Mouse (Mus musculus) ES-Bruce4 (cell line): ENCODE data around the gene Dgkd.

Source experiments
- CTCF ChIP-seq: IDR thresholded peaks from one replicate; pipeline ENCODE4 v1.8.1; 2011; ENCODE audit warnings: low read depth, low read length
- EP300 ChIP-seq: IDR thresholded peaks from 2 replicates; pipeline ENCODE4 v1.6.1; 2011; ENCODE audit warnings: low read depth, low read length; ENCODE audit not compliant: insufficient read depth
- POLR2A ChIP-seq: IDR thresholded peaks from one replicate; pipeline ENCODE4 v1.8.1; 2011; ENCODE audit warnings: low read length; ENCODE audit not compliant: insufficient read depth

- no peak for TF ChIP-seq CTCF
- no peak for TF ChIP-seq EP300
- no peak for TF ChIP-seq POLR2A
Observed at GRCm38 (mm10) chr1:87849278-87849677, 3.8 kb upstream of the Dgkd start.
